Mouse (Mus musculus): ENCODE data around the gene Agap1. TPM values are rescaled to one million over a fixed set of nuclear protein-coding genes. Genes with fewer than 3 reads are reported as not detected.

Agap1 gene
- polyA plus RNA-seq, 1 experiment from 2014 or later = 41.4 TPM

- ATAC-seq (ENCODE audit: low FRiP score) (no peak), DNase-seq (ENCODE audit: low spot score) (no peak)
- Histone ChIP-seq H3K27me3 (ENCODE audit: control insufficient read depth, insufficient read depth, low read length) (peaks cover 3% of the 10 kb centered on the region; the same call in 1 of the 2 replicates), H3K9me3 (ENCODE audit: control insufficient read depth, low read length) (no peaks in the 10 kb centered on the region), H3K4me1 (replicated peaks; ENCODE audit: control insufficient read depth, insufficient read depth, low read length) (peaks cover 9% of the 10 kb centered on the region), H3K27ac (ENCODE audit: low read depth, low read length) (no peak overlapping the region), H3K4me2 (replicated peaks; ENCODE audit: low read depth, low read length) (no peak overlapping the region), H3K36me3 (ENCODE audit: control insufficient read depth, insufficient read depth, low read length) (no peaks in the 10 kb centered on the region), H3K4me3 (ENCODE audit: low read depth, low read length) (no peak overlapping the region), H3K9ac (ENCODE audit: low read depth, low read length) (no peak overlapping the region)
- 50% methylated on average over 12 of the region's 12 CpGs for WGBS
These were observed 300.8 kb downstream of the Agap1 start for GRCm38 (mm10) chr1:89755358-89755757.

- WGBS = 17% methylated on average over 8 of the region's 8 CpGs
- Histone ChIP-seq H3K9me3 (ENCODE audit: control insufficient read depth, low read length) (no peaks in the 10 kb centered on the region), H3K27me3 (ENCODE audit: control insufficient read depth, insufficient read depth, low read length) (peaks cover 3% of the 10 kb centered on the region; the same call in 1 of the 2 replicates), H3K4me2 (replicated peaks; ENCODE audit: low read depth, low read length) (no peak overlapping the region), H3K27ac (ENCODE audit: low read depth, low read length) (no peak overlapping the region), H3K9ac (ENCODE audit: low read depth, low read length) (no peak overlapping the region), H3K4me1 (replicated peaks; ENCODE audit: control insufficient read depth, insufficient read depth, low read length) (peaks cover 6% of the 10 kb centered on the region), H3K36me3 (ENCODE audit: control insufficient read depth, insufficient read depth, low read length) (no peaks in the 10 kb centered on the region), H3K4me3 (ENCODE audit: low read depth, low read length) (no peak overlapping the region)
- DNase-seq (ENCODE audit: low spot score) = no peak
- no peak for ATAC-seq (ENCODE audit: low FRiP score)
These were observed 301.8 kb downstream of the Agap1 start for GRCm38 (mm10) chr1:89756387-89756786.

- H3K27me3 ChIP-seq (ENCODE audit: control insufficient read depth, insufficient read depth, low read length) = peaks cover 3% of the 10 kb centered on the region; the same call in 1 of the 2 replicates
These were observed 302.9 kb downstream of the Agap1 start for GRCm38 (mm10) chr1:89757545-89757944.

GRCm38 (mm10) chr1:89763912-89764311 is 309.3 kb downstream of the Agap1 start:
- H3K4me3 ChIP-seq (ENCODE audit: low read depth, low read length) = no peak overlapping the region
- peak; percentile 54; the same call in 1 of the 2 replicates for ATAC-seq (ENCODE audit: low FRiP score)
- H3K4me1 ChIP-seq (replicated peaks; ENCODE audit: control insufficient read depth, insufficient read depth, low read length) = peaks cover 6% of the 10 kb centered on the region
- no peaks in the 10 kb centered on the region for H3K36me3 ChIP-seq (ENCODE audit: control insufficient read depth, insufficient read depth, low read length)
- H3K9ac ChIP-seq (ENCODE audit: low read depth, low read length) = no peak overlapping the region
- peaks cover 2% of the 10 kb centered on the region; the same call in 1 of the 2 replicates for H3K27me3 ChIP-seq (ENCODE audit: control insufficient read depth, insufficient read depth, low read length)
- H3K27ac ChIP-seq (ENCODE audit: low read depth, low read length) = no peak overlapping the region
- H3K9me3 ChIP-seq (ENCODE audit: control insufficient read depth, low read length) = no peaks in the 10 kb centered on the region
- peak; percentile 60 for DNase-seq (ENCODE audit: low spot score)
- no peak overlapping the region for H3K4me2 ChIP-seq (replicated peaks; ENCODE audit: low read depth, low read length)
- WGBS = 11% methylated on average over 3 of the region's 3 CpGs

More at GRCm38 (mm10) chr1:89757545-89757944, 302.9 kb downstream of the Agap1 start:
- 47% methylated on average over 3 of the region's 3 CpGs for WGBS
- Histone ChIP-seq H3K9ac (ENCODE audit: low read depth, low read length) (no peak overlapping the region), H3K4me2 (replicated peaks; ENCODE audit: low read depth, low read length) (no peak overlapping the region), H3K9me3 (ENCODE audit: control insufficient read depth, low read length) (no peaks in the 10 kb centered on the region), H3K36me3 (ENCODE audit: control insufficient read depth, insufficient read depth, low read length) (no peaks in the 10 kb centered on the region), H3K27ac (ENCODE audit: low read depth, low read length) (no peak overlapping the region), H3K4me3 (ENCODE audit: low read depth, low read length) (no peak overlapping the region), H3K4me1 (replicated peaks; ENCODE audit: control insufficient read depth, insufficient read depth, low read length) (peaks cover 5% of the 10 kb centered on the region)
- ATAC-seq (ENCODE audit: low FRiP score) (no peak), DNase-seq (ENCODE audit: low spot score) (peak; percentile 62)

- Histone ChIP-seq H3K27me3 (ENCODE audit: control insufficient read depth, insufficient read depth, low read length) (peaks cover 2% of the 10 kb centered on the region; the same call in 1 of the 2 replicates), H3K4me3 (ENCODE audit: low read depth, low read length) (no peak overlapping the region), H3K9me3 (ENCODE audit: control insufficient read depth, low read length) (no peaks in the 10 kb centered on the region), H3K4me2 (replicated peaks; ENCODE audit: low read depth, low read length) (no peak overlapping the region), H3K27ac (ENCODE audit: low read depth, low read length) (no peak overlapping the region), H3K36me3 (ENCODE audit: control insufficient read depth, insufficient read depth, low read length) (no peaks in the 10 kb centered on the region), H3K4me1 (replicated peaks; ENCODE audit: control insufficient read depth, insufficient read depth, low read length) (peaks cover 6% of the 10 kb centered on the region), H3K9ac (ENCODE audit: low read depth, low read length) (no peak overlapping the region)
- WGBS = 49% methylated on average over 8 of the region's 8 CpGs
- DNase-seq (ENCODE audit: low spot score) = no peak
- ATAC-seq (ENCODE audit: low FRiP score) = no peak
These were observed 312.3 kb downstream of the Agap1 start for GRCm38 (mm10) chr1:89766891-89767290.

- H3K9ac ChIP-seq (ENCODE audit: low read depth, low read length) = no peak overlapping the region
- H3K9me3 ChIP-seq (ENCODE audit: control insufficient read depth, low read length) = no peaks in the 10 kb centered on the region
- no peak overlapping the region for H3K4me3 ChIP-seq (ENCODE audit: low read depth, low read length)
- ATAC-seq (ENCODE audit: low FRiP score) (no peak), DNase-seq (ENCODE audit: low spot score) (no peak)
- H3K27me3 ChIP-seq (ENCODE audit: control insufficient read depth, insufficient read depth, low read length) = no peaks in the 10 kb centered on the region; the same call in 1 of the 2 replicates
- H3K27ac ChIP-seq (ENCODE audit: low read depth, low read length) = no peak overlapping the region
- 0 out of 2 replicates have a peak, but pooled peaks cover 3% of the 10 kb centered on the region for H3K4me1 ChIP-seq (replicated peaks; ENCODE audit: control insufficient read depth, insufficient read depth, low read length)
- no peak overlapping the region for H3K4me2 ChIP-seq (replicated peaks; ENCODE audit: low read depth, low read length)
- no peaks in the 10 kb centered on the region for H3K36me3 ChIP-seq (ENCODE audit: control insufficient read depth, insufficient read depth, low read length)
- 69% methylated on average over 4 of the region's 4 CpGs for WGBS
These were observed 315.0 kb downstream of the Agap1 start for GRCm38 (mm10) chr1:89769641-89770040.

GRCm38 (mm10) chr1:89770298-89770697 is 315.7 kb downstream of the Agap1 start:
- Histone ChIP-seq H3K27me3 (ENCODE audit: control insufficient read depth, insufficient read depth, low read length) (no peaks in the 10 kb centered on the region; the same call in 1 of the 2 replicates), H3K9me3 (ENCODE audit: control insufficient read depth, low read length) (no peaks in the 10 kb centered on the region), H3K4me1 (replicated peaks; ENCODE audit: control insufficient read depth, insufficient read depth, low read length) (0 out of 2 replicates have a peak, but pooled peaks cover 3% of the 10 kb centered on the region), H3K4me2 (replicated peaks; ENCODE audit: low read depth, low read length) (no peak overlapping the region), H3K27ac (ENCODE audit: low read depth, low read length) (no peak overlapping the region), H3K9ac (ENCODE audit: low read depth, low read length) (no peak overlapping the region), H3K36me3 (ENCODE audit: control insufficient read depth, insufficient read depth, low read length) (no peaks in the 10 kb centered on the region), H3K4me3 (ENCODE audit: low read depth, low read length) (no peak overlapping the region)
- DNase-seq (ENCODE audit: low spot score) (no peak), ATAC-seq (ENCODE audit: low FRiP score) (no peak)
- 79% methylated on average over 1 of the region's 1 CpGs for WGBS

- Histone ChIP-seq H3K4me2 (replicated peaks; ENCODE audit: low read depth, low read length) (no peak overlapping the region), H3K36me3 (ENCODE audit: control insufficient read depth, insufficient read depth, low read length) (no peaks in the 10 kb centered on the region), H3K9me3 (ENCODE audit: control insufficient read depth, low read length) (no peaks in the 10 kb centered on the region), H3K4me1 (replicated peaks; ENCODE audit: control insufficient read depth, insufficient read depth, low read length) (no peaks in the 10 kb centered on the region), H3K4me3 (ENCODE audit: low read depth, low read length) (no peak overlapping the region), H3K9ac (ENCODE audit: low read depth, low read length) (no peak overlapping the region), H3K27me3 (ENCODE audit: control insufficient read depth, insufficient read depth, low read length) (no peaks in the 10 kb centered on the region), H3K27ac (ENCODE audit: low read depth, low read length) (no peak overlapping the region)
- DNase-seq (ENCODE audit: low spot score) = no peak
- WGBS = 40% methylated on average over 4 of the region's 4 CpGs
- no peak for ATAC-seq (ENCODE audit: low FRiP score)
These were observed 321.1 kb downstream of the Agap1 start for GRCm38 (mm10) chr1:89775750-89776149.

GRCm38 (mm10) chr1:89780675-89781074 is 326.1 kb downstream of the Agap1 start:
- H3K27me3 ChIP-seq (ENCODE audit: control insufficient read depth, insufficient read depth, low read length) = no peaks in the 10 kb centered on the region
- ATAC-seq (ENCODE audit: low FRiP score) (no peak), DNase-seq (ENCODE audit: low spot score) (no peak)
- H3K4me2 ChIP-seq (replicated peaks; ENCODE audit: low read depth, low read length) = no peak overlapping the region
- H3K4me3 ChIP-seq (ENCODE audit: low read depth, low read length) = no peak overlapping the region
- H3K36me3 ChIP-seq (ENCODE audit: control insufficient read depth, insufficient read depth, low read length) = no peaks in the 10 kb centered on the region
- H3K4me1 ChIP-seq (replicated peaks; ENCODE audit: control insufficient read depth, insufficient read depth, low read length) = peaks cover 1% of the 10 kb centered on the region
- H3K27ac ChIP-seq (ENCODE audit: low read depth, low read length) = no peak overlapping the region
- H3K9ac ChIP-seq (ENCODE audit: low read depth, low read length) = no peak overlapping the region
- WGBS = 90% methylated on average over 2 of the region's 2 CpGs
- no peaks in the 10 kb centered on the region for H3K9me3 ChIP-seq (ENCODE audit: control insufficient read depth, low read length)
